Mouse (Mus musculus): Measurements from ENCODE around the gene Olfml2b. TPM values are rescaled to one million over a fixed set of nuclear protein-coding genes. Genes with fewer than 3 reads are reported as not detected.
A peak's percentile ranks its signal among the peaks of the same experiment; 100 is the strongest.

Gene Olfml2b
- polyA plus RNA-seq, 1 experiment from 2014 or later: 19.5 TPM

- no peaks in the 10 kb centered on the region for H3K27me3 ChIP-seq (replicated peaks; ENCODE audit: control insufficient read depth, insufficient read depth, low read length)
- no peaks in the 10 kb centered on the region for H3K4me1 ChIP-seq (replicated peaks; ENCODE audit: control insufficient read depth, insufficient read depth, low read length)
- H3K4me3 ChIP-seq (ENCODE audit: low read depth, low read length): no peak overlapping the region
- no peaks in the 10 kb centered on the region for H3K36me3 ChIP-seq (ENCODE audit: control insufficient read depth, insufficient read depth)
- H3K9ac ChIP-seq (ENCODE audit: low read depth, low read length): no peak overlapping the region
- no peak for TF ChIP-seq CTCF (IDR thresholded peaks at IDR 0.05; ENCODE audit: low read depth)
- no peaks in the 10 kb centered on the region for H3K9me3 ChIP-seq (ENCODE audit: control insufficient read depth)
- H3K4me2 ChIP-seq (replicated peaks; ENCODE audit: low read depth): no peak overlapping the region
- no peak for ATAC-seq
- H3K27ac ChIP-seq (ENCODE audit: low read depth, low read length): no peak overlapping the region
- 24% methylated on average over 5 of the region's 5 CpGs for WGBS
Measured at GRCm38 (mm10) chr1:170622934-170623333, 21.4 kb upstream of the Olfml2b start.

GRCm38 (mm10) chr1:170623432-170623831 is 20.9 kb upstream of the Olfml2b start:
- Histone ChIP-seq H3K27ac (ENCODE audit: low read depth, low read length) (no peak overlapping the region), H3K36me3 (ENCODE audit: control insufficient read depth, insufficient read depth) (no peaks in the 10 kb centered on the region), H3K4me2 (replicated peaks; ENCODE audit: low read depth) (no peak overlapping the region), H3K27me3 (replicated peaks; ENCODE audit: control insufficient read depth, insufficient read depth, low read length) (no peaks in the 10 kb centered on the region), H3K4me3 (ENCODE audit: low read depth, low read length) (no peak overlapping the region), H3K9me3 (ENCODE audit: control insufficient read depth) (no peaks in the 10 kb centered on the region), H3K4me1 (replicated peaks; ENCODE audit: control insufficient read depth, insufficient read depth, low read length) (no peaks in the 10 kb centered on the region), H3K9ac (ENCODE audit: low read depth, low read length) (no peak overlapping the region)
- TF ChIP-seq CTCF (IDR thresholded peaks at IDR 0.05; ENCODE audit: low read depth): no peak
- WGBS: 97% methylated on average over 1 of the region's 1 CpGs
- ATAC-seq: no peak

DNA sequence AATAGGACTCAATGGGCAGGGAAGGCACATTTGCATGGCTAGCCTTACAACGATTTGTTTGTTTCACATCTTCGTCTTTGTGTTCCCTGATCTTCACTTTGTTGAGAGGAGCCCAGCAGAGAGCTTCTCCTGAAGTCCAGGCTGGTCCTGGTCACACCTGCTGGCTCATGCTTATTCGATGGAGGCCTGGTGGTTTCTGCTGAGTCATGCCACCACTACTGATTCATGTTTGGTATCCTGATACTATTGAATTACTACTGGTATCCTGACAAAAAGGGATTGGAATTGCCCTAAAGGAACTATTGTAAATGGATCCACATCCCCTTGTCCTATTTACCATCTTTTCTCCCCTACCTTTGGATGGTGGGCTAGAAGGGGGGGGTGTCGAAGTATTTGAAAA is 13.8 kb upstream of the Olfml2b start:
- 82% methylated on average over 4 of the region's 4 CpGs for WGBS
- H3K4me3 ChIP-seq (ENCODE audit: low read depth, low read length): no peak overlapping the region
- H3K27me3 ChIP-seq (replicated peaks; ENCODE audit: control insufficient read depth, insufficient read depth, low read length): no peaks in the 10 kb centered on the region
- H3K36me3 ChIP-seq (ENCODE audit: control insufficient read depth, insufficient read depth): no peaks in the 10 kb centered on the region
- H3K27ac ChIP-seq (ENCODE audit: low read depth, low read length): no peak overlapping the region
- no peak overlapping the region for H3K9ac ChIP-seq (ENCODE audit: low read depth, low read length)
- H3K4me2 ChIP-seq (replicated peaks; ENCODE audit: low read depth): no peak overlapping the region
- no peaks in the 10 kb centered on the region for H3K4me1 ChIP-seq (replicated peaks; ENCODE audit: control insufficient read depth, insufficient read depth, low read length)
- no peak for TF ChIP-seq CTCF (IDR thresholded peaks at IDR 0.05; ENCODE audit: low read depth)
- no peaks in the 10 kb centered on the region for H3K9me3 ChIP-seq (ENCODE audit: control insufficient read depth)
- no peak for ATAC-seq

DNA sequence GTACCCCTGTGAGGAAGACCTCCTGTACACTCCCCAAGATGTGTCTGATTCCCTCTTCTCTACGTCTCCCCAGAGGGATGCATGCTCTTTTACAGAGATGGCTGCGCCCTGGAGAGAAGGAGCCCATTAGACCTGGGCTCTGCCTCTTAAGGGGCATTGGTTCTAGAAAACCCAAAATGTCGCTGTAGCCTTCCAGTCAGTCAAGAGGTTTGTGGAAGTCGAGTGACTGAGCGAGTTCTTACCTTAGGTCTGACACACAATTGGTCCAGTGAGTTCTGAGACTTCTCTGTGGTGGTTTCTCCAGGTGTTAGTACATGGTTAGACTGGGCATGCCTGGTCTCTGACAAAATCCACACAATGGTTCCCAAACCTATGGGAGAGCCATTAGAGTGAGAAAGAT is 12.8 kb upstream of the Olfml2b start:
- H3K4me3 ChIP-seq (ENCODE audit: low read depth, low read length): no peak overlapping the region
- ATAC-seq: no peak
- H3K4me1 ChIP-seq (replicated peaks; ENCODE audit: control insufficient read depth, insufficient read depth, low read length): no peaks in the 10 kb centered on the region
- H3K9ac ChIP-seq (ENCODE audit: low read depth, low read length): no peak overlapping the region
- H3K27me3 ChIP-seq (replicated peaks; ENCODE audit: control insufficient read depth, insufficient read depth, low read length): no peaks in the 10 kb centered on the region
- no peak for TF ChIP-seq CTCF (IDR thresholded peaks at IDR 0.05; ENCODE audit: low read depth)
- no peaks in the 10 kb centered on the region for H3K36me3 ChIP-seq (ENCODE audit: control insufficient read depth, insufficient read depth)
- H3K4me2 ChIP-seq (replicated peaks; ENCODE audit: low read depth): no peak overlapping the region
- no peak overlapping the region for H3K27ac ChIP-seq (ENCODE audit: low read depth, low read length)
- WGBS: 89% methylated on average over 5 of the region's 5 CpGs
- H3K9me3 ChIP-seq (ENCODE audit: control insufficient read depth): no peaks in the 10 kb centered on the region

- Histone ChIP-seq H3K9ac (ENCODE audit: low read depth, low read length) (no peak overlapping the region), H3K4me2 (replicated peaks; ENCODE audit: low read depth) (no peak overlapping the region), H3K9me3 (ENCODE audit: control insufficient read depth) (no peaks in the 10 kb centered on the region), H3K27me3 (replicated peaks; ENCODE audit: control insufficient read depth, insufficient read depth, low read length) (no peaks in the 10 kb centered on the region), H3K4me3 (ENCODE audit: low read depth, low read length) (no peak overlapping the region), H3K27ac (ENCODE audit: low read depth, low read length) (no peak overlapping the region), H3K36me3 (ENCODE audit: control insufficient read depth, insufficient read depth) (no peaks in the 10 kb centered on the region), H3K4me1 (replicated peaks; ENCODE audit: control insufficient read depth, insufficient read depth, low read length) (no peaks in the 10 kb centered on the region)
- no peak; the same call in 1 of the 2 replicates for ATAC-seq
- 13% methylated on average over 3 of the region's 3 CpGs for WGBS
- peak; percentile 99 for TF ChIP-seq CTCF (IDR thresholded peaks at IDR 0.05; ENCODE audit: low read depth)
Measured at GRCm38 (mm10) chr1:170632385-170632784, 11.9 kb upstream of the Olfml2b start.

GRCm38 (mm10) chr1:170632856-170633255 is 11.5 kb upstream of the Olfml2b start:
- WGBS: 69% methylated on average over 4 of the region's 4 CpGs
- TF ChIP-seq CTCF (IDR thresholded peaks at IDR 0.05; ENCODE audit: low read depth): no peak
- ATAC-seq: no peak

DNA sequence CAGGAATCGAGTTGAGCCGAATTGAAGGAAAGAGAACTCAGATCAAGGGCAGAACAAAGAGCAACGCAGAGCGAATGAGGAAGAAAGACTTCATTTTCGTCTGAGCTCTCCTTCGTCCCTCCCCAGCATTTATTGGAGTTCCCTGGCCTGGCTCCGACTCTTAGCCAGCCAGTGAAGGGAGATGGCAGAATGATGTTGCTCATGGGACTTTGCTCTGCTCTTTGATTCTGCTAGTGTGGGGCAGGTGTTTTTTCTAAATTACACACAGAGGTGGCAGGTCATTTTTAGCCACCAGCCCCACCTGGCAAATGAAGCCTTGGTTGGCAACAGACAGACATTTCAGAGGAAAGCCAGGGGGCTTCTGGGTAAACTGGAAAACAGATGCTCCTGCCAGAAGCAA is 5.4 kb upstream of the Olfml2b start:
- no peak overlapping the region for H3K9ac ChIP-seq (ENCODE audit: low read depth, low read length)
- H3K4me3 ChIP-seq (ENCODE audit: low read depth, low read length): no peak overlapping the region
- no peaks in the 10 kb centered on the region for H3K36me3 ChIP-seq (ENCODE audit: control insufficient read depth, insufficient read depth)
- WGBS: 83% methylated on average over 7 of the region's 7 CpGs
- no peaks in the 10 kb centered on the region for H3K9me3 ChIP-seq (ENCODE audit: control insufficient read depth)
- TF ChIP-seq CTCF (IDR thresholded peaks at IDR 0.05; ENCODE audit: low read depth): no peak
- ATAC-seq: no peak
- H3K4me2 ChIP-seq (replicated peaks; ENCODE audit: low read depth): no peak overlapping the region
- H3K27me3 ChIP-seq (replicated peaks; ENCODE audit: control insufficient read depth, insufficient read depth, low read length): no peaks in the 10 kb centered on the region; the same call in 1 of the 2 replicates
- no peak overlapping the region for H3K27ac ChIP-seq (ENCODE audit: low read depth, low read length)
- H3K4me1 ChIP-seq (replicated peaks; ENCODE audit: control insufficient read depth, insufficient read depth, low read length): no peaks in the 10 kb centered on the region

More at GRCm38 (mm10) chr1:170632856-170633255, 11.5 kb upstream of the Olfml2b start:
- Histone ChIP-seq H3K9ac (ENCODE audit: low read depth, low read length) (no peak overlapping the region), H3K27me3 (replicated peaks; ENCODE audit: control insufficient read depth, insufficient read depth, low read length) (no peaks in the 10 kb centered on the region), H3K9me3 (ENCODE audit: control insufficient read depth) (no peaks in the 10 kb centered on the region), H3K36me3 (ENCODE audit: control insufficient read depth, insufficient read depth) (no peaks in the 10 kb centered on the region), H3K4me1 (replicated peaks; ENCODE audit: control insufficient read depth, insufficient read depth, low read length) (no peaks in the 10 kb centered on the region), H3K27ac (ENCODE audit: low read depth, low read length) (no peak overlapping the region), H3K4me3 (ENCODE audit: low read depth, low read length) (no peak overlapping the region), H3K4me2 (replicated peaks; ENCODE audit: low read depth) (no peak overlapping the region)
